Mouse (Mus musculus): ENCODE results near the gene Prl7c1.
"Not testable (repeated sequence)": the region's sequence is repeated elsewhere in the genome, so short reads cannot be mapped to it uniquely, and the experiment has no call there.

The Prl7c1 gene

GRCm38 (mm10) chr13:27780704-27781103 lies at the start of gene Prl7c1:
TSS of gene Prl7c1 (minus strand) at chr13:27780804.
- not testable (repeated sequence) for DNase-seq

DNA sequence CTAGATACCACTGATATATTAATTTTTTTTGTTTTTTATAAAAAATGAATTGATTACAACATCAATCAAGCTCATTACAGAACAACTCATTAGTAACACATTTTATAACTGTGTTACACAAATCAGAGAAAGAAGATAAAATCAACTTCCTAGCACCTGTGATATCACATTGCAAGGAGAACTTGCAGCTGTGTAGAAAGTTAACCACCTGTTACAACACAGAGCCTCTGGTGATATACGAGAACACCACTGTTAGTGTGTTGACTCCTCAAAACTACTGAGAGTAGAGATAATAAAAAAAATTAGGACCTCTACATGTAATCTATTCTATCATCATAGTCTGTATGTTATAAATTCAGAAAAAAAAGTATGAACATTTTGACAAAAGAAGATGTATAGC lies 22.2 kb upstream of the Prl7c1 start:
- DNase-seq: no peak

- no peak for DNase-seq
Observed at GRCm38 (mm10) chr13:27801354-27801753, 20.8 kb upstream of the Prl7c1 start, which contains the start of gene Prl2a1. TSS of gene Prl2a1 (plus strand) at chr13:27801654.

GRCm38 (mm10) chr13:27799303-27799702 lies 18.7 kb upstream of the Prl7c1 start:
- DNase-seq: no peak

DNA sequence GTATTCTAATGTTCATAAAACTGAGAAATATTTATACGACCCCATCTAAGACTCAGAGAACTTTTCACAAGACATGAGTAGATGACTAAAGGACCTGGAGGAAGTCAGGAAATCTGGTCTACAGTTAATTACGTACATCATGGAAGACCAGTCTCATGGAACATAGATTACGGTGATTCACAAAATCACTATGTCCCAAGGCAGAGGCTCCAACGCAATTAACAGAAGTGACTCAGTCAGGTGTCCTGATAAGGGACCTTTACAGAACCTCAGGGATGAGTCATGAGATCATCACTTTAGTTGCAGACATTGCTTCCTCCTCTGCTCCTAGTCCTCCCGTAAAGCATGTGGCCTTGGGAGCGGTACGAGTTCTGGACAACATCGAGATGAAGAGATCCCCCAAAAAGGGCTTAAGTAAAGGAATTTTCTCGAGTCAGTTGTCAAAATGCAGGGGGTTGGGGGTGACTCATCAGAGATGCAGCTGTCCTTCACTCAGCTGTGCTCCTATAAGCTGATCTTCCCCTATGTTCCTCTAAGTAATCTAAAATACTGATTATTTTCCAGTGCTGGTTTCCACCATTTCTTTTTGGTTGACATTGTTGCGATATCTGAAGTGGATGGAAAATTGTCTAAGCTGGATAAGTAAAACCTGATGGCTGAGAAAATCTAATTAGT lies 46.0 kb downstream of the Prl7c1 start:
- DNase-seq: no peak

- not testable (repeated sequence) for DNase-seq
Observed at GRCm38 (mm10) chr13:27730286-27730959, 50.2 kb downstream of the Prl7c1 start.

- not testable (repeated sequence) for DNase-seq
Observed at GRCm38 (mm10) chr13:27725057-27725456, 55.5 kb downstream of the Prl7c1 start.
